Mouse (Mus musculus): ENCODE measurements around the gene Mpv17l2.

Mpv17l2 gene

GRCm38 (mm10) chr8:70766571-70767440 is 6.1 kb upstream of the Mpv17l2 start:
- DNase-seq (ENCODE audit: low read depth, low spot score) = no peak

GRCm38 (mm10) chr8:70765838-70766570 is 5.3 kb upstream of the Mpv17l2 start:
- no peak for DNase-seq (ENCODE audit: low read depth, low spot score)

- no peak for DNase-seq (ENCODE audit: low read depth, low spot score)
These were observed 4.6 kb upstream of the Mpv17l2 start for GRCm38 (mm10) chr8:70765329-70765728.

- no peak for DNase-seq (ENCODE audit: low read depth, low spot score)
These were observed 3.9 kb upstream of the Mpv17l2 start for GRCm38 (mm10) chr8:70764676-70765075.

GRCm38 (mm10) chr8:70764026-70764425 is 3.3 kb upstream of the Mpv17l2 start:
- DNase-seq (ENCODE audit: low read depth, low spot score) = no peak

- DNase-seq (ENCODE audit: low read depth, low spot score) = no peak
These were observed 2.6 kb upstream of the Mpv17l2 start for GRCm38 (mm10) chr8:70763354-70763753.

- no peak for DNase-seq (ENCODE audit: low read depth, low spot score)
These were observed 1.4 kb upstream of the Mpv17l2 start for GRCm38 (mm10) chr8:70762118-70762517.

GRCm38 (mm10) chr8:70760350-70760749 is 396 bp downstream of the Mpv17l2 start:
- DNase-seq (ENCODE audit: low read depth, low spot score) = no peak

GRCm38 (mm10) chr8:70758616-70759561 is 1.9 kb downstream of the Mpv17l2 start:
- DNase-seq (ENCODE audit: low read depth, low spot score) = no peak

GRCm38 (mm10) chr8:70758308-70758615 is 2.5 kb downstream of the Mpv17l2 start:
- no peak for DNase-seq (ENCODE audit: low read depth, low spot score)

- DNase-seq (ENCODE audit: low read depth, low spot score) = no peak
These were observed 3.0 kb downstream of the Mpv17l2 start for GRCm38 (mm10) chr8:70757523-70758307.

- DNase-seq (ENCODE audit: low read depth, low spot score) = no peak
These were observed 4.2 kb downstream of the Mpv17l2 start for GRCm38 (mm10) chr8:70756476-70757040.

GRCm38 (mm10) chr8:70755661-70756475 is 4.9 kb downstream of the Mpv17l2 start:
- DNase-seq (ENCODE audit: low read depth, low spot score) = no peak

GRCm38 (mm10) chr8:70754871-70755660 is 5.7 kb downstream of the Mpv17l2 start:
- no peak for DNase-seq (ENCODE audit: low read depth, low spot score)

GRCm38 (mm10) chr8:70754043-70754870 is 6.5 kb downstream of the Mpv17l2 start, which contains the start of gene Rab3a:
Gene Rab3a, plus strand, starts transcription at chr8:70754679.
- peak; percentile 94 for DNase-seq (ENCODE audit: low read depth, low spot score)

GRCm38 (mm10) chr8:70753151-70753550 is 7.6 kb downstream of the Mpv17l2 start:
- DNase-seq (ENCODE audit: low read depth, low spot score) = no peak

GRCm38 (mm10) chr8:70752000-70752764 is 8.6 kb downstream of the Mpv17l2 start:
- DNase-seq (ENCODE audit: low read depth, low spot score) = no peak

Measured in retina, adult 2 months (tissue).